Mouse (Mus musculus) ES-CJ7 (cell line): ENCODE measurements around the gene Rnf181.

Experiments used
- DNase-seq: peaks from one replicate; pipeline ENCODE4 v3.0.0; 2011; ENCODE audit warnings: low read depth, low spot score

Rnf181 gene

DNA sequence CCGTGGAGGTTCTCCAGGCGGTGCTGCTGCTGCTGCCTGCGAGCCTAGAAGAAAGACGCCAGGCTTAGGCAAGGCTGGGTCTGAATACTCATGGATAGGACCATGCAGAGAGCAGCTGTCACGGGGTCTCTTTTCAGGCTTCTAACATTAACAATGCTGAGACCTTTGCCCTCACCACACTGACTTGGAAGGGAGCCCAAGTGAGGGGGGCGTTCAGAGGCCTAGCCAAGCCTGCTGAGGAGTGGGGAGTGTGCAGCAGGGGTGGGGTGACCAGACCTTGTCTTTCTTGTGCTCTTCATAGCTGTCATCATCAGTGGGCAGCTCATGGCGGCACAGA is 6.2 kb downstream of the Rnf181 start:
- no peak for DNase-seq

DNA sequence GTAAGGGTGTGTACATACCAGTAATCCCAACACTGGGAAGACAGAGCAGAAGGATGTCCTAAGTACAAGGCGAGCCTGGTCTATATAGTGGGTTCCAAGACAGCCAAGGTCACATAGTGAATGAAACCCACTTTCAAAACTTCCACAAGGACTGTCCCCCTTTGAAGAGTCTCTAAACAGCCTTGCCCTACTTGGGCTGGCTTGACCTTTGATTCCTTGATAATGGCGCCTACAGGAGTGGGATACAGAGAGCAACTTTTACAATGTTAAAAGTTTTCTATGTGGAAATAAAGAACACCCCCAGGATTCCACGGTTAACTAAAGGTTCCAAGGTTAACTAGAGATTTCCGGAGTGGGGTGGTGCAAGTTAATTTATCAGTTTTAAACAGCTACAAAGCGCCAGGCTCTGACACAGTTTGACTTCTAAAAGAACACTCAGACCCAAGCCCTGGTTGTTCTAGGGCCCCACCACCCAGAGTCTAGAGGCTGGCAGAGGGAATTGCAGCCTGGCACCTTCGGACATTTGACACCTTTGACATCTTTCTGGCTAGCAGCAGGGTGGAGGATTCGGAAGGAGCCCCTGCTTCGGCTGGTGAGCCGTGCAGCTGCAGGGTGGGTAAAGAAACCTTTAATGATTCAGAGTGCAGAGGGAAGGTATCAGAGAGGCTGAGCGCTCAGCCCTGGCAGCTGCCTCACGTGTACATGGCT is 6.7 kb downstream of the Rnf181 start:
- DNase-seq: peak; percentile 46

DNA sequence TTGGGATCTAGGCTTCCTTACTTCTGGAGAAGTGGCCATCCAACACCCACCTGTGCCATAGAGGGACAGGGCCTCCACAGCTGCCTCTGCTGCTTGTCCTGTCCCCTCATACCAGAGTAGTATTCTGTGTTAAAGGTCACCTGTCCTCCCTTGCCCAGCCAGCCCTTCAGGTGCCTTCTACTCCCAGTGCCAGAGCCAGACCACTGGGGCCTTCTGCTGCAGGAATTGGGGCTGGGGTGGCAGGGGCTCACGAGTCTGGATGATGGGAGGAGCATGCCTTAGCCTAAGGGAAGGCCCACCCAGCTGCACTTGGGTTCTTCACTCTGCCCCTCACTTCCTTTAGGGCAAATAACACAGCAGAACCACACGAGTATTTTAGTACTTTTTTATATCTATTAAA is 7.4 kb downstream of the Rnf181 start:
- DNase-seq: no peak

DNA sequence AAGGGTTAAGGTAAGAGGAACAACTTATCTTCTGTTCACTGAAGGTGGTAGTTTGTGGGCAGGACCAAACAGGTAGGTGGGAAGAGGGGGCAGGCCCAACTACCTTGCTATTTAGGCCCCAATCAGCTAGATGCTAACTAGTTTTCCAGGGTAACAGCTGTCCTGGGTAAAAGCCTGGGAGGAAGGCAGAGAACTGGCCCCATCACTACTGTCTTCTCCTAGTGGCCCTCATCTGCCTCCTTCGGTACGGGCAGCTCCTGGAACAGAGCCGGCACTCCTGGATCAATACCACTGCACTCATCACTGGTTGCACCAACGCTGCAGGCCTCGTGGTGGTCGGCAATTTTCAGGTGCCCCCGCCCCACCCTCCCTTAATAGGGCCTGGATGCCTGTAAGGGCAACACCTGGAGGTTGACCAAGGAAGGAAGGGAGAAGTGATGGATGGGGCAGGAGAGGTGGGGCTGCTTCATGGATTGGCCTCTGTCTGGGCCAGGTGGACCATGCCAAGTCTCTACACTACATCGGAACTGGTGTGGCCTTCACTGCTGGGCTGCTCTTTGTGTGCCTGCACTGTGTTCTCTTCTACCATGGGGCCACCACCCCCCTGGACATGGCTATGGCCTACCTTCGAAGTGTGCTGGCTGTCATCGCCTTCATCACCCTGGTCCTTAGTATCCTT is 8.5 kb downstream of the Rnf181 start:
- no peak for DNase-seq

DNA sequence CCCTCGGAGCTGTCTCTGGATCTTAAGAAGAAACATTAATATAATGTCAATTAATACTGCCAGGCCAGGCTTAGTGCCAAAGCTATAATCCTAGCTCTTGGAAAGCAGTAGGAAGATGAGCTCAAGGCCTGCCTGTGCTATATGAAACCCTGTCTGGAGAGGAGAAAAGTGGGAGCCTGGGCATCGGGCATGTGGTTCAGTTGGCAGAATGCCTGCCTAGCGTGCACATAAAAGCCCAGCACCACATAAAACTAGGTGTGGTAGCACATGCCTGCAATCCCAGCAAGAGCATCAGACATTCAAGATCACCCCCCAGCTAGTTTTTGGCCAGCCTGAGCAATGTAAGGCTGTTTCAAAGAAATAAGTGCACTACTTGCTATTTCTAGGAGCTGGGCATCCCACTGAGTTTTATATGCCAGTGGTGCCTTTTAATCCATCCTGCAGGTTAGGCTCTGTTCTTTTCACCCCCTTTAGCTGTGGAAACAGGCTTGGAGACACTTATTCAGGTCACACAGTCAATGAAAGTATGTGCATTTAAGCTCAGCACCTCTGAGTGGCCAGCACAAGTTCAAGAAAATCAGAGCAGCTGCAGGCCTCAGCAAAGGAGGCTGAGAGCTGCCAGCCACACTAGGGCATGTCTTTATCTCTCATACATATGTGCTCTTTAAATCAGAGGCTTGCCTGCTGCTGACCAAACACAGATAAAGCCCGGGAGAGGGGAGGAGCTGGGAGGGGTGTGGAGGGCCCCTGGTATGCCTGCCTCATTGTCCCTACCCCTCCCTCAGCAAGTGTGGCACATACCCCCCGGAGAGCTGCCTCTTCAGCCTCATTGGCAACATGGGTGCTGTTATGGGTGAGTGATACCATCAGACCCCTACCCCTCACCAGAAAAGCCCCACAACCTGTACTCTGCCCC is 9.3 kb downstream of the Rnf181 start:
- DNase-seq: no peak

DNA sequence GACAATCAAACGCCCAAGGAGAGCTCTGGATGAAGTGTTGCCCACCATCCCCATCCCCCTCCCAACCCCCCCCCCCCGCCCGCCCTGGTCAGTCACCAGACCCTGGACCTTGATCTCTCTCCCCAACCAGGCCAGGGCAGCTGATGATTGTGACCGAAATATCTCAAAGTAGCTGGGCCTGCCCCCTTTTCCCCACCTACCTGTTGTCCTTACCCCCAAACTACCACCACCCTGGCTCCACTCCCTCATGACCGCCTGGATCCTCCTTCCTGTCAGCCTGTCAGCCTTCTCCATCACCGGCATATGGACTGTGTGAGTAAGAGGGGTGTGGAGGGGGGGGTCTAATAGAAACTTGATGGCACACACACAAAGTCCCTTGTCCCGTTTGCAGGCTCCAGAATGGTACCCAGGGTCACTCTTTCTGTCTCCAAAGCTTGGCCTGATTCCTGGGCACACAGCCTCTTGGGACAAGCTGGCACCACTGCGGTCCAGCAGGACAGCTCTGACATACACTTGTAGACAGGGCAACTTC is 10.7 kb downstream of the Rnf181 start:
- DNase-seq: no peak

DNA sequence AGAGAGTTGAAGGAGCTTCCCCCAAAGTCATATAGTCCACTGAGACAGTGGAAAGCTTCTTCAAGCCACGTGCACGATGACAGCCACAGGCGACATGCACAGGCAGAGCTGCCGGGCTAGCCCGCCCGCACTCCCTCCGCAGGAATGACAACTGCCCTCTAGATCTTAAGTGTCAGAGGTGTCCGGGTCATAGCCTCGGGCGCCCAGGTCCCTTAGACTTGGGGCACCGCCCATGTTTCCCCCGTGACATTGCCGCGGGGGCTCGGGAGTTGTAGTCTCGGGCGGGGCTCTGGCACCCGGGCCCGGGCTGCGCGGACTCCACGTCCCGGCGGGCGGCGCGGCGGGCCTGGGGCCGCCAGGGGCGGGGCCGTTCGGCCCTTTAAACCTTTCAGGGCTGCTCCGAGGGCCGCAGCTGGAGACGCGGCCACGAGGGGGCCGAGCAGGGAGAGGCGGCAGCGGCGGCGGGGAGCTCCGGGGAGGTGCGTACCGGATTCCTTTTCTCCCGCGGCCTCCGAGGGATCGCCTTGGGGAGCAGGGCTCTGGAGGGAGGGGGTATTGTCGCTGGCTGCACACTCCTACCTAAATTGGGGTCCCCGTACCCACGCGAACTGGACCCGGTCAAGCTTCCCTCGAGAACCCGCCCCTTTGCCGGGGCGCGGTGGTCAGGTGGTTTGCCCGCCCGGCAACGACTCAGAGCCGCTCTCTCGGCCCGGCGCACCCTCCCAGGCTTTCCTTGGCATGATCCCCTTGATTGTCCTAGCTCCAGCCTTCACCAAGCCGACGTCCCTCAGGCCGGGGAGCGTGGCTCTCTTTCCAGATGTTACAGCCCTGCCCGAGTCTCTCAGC is 11.5 kb downstream of the Rnf181 start, which contains the start of gene Tmem150a:
Tmem150a (plus strand) TSS at position 382 of the 846 bp plus-strand sequence.
- DNase-seq: peak; percentile 94

DNA sequence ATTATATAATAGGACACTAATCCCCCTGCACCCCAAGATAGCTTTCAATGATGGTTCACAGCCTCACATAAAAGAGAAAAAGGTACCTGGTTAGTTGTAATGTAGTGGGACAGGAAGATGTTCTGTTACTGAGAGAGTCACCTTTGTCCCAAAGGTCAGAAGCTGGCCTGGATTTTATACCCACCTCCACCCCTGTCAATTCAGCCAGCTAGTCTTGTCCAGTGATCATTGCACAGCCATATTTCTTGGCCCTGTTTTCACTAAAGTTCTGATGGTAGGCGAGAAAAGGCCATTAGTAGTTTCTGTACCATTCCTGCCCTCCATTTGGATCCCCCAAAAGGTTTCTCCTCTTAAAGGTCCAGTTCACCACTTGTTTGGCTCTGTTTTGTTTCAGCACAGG is 12.7 kb downstream of the Rnf181 start:
- DNase-seq: no peak

DNA sequence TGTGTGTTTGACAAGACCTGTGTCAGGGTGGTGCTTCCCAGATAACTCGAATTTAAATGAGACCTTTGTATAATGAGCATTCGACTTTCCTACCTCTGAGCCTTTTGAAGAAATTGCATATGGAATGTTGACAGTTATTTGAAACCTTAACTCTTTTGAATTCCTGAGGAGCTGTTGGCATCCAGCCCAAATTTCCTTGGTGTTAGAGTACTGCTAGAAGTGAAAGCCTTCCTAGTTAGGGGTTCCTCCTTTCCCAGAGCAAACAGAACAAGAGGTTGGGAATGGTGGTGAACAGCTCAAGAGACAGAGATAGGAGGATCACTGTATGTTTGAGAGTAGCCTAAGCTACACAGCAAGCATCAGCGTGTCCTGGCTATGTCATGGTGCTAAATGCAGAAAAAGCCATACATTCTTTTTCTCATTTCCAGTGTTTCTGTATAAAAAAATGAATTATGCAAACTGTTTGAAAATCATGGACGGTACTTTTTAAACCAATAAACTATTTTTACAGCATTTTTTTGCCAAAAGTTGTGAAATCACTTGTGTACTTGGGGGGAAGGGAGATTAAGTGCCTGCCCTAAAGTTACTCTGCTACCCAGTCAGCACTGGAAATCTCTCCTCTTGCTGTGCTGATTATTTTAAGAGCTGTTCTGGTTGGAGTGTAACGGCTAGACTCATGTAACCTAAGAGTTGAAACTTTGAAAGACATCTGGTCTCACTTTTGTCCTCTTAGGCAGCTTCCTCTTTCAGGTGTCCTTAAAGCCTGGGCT is 13.9 kb downstream of the Rnf181 start:
- DNase-seq: no peak

DNA sequence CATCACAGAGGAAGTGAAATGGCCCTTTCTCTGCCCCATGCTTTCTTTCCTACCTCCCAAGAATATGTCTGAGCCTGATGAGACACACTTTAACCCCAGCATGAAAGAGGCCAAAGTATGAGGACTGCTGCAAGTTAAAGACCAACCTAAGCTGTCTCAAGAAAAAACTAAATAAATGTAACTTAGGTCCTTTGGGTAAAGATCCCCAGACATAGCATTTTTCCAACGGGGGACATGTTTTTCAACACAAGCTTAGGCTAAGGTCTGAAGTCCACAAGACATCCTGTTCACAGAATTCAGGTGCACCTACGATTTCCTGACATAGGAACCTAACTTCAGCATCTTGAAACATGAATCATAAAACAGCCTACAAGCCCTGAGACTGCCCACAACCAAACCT is 16.5 kb downstream of the Rnf181 start:
- no peak for DNase-seq

DNA sequence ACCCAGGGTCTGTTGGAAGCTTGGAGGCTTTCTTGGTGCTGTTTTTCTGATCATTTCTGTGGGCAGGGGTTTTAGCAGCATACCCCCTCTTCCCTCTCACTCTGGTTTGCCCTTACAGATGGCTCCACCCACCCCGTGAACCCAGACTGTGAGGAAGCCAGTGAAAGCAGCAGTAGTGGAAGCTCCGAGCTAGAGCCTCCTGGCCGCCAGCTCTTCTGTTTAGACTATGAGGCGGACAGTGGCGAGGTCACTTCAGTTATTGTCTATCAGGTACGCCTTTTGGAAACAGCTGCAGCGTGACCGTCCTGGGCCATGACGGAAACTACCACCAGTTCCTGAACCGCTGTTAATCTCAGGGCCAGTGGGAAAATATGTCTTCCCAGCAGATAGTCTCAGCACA is 18.3 kb downstream of the Rnf181 start:
- DNase-seq: no peak

DNA sequence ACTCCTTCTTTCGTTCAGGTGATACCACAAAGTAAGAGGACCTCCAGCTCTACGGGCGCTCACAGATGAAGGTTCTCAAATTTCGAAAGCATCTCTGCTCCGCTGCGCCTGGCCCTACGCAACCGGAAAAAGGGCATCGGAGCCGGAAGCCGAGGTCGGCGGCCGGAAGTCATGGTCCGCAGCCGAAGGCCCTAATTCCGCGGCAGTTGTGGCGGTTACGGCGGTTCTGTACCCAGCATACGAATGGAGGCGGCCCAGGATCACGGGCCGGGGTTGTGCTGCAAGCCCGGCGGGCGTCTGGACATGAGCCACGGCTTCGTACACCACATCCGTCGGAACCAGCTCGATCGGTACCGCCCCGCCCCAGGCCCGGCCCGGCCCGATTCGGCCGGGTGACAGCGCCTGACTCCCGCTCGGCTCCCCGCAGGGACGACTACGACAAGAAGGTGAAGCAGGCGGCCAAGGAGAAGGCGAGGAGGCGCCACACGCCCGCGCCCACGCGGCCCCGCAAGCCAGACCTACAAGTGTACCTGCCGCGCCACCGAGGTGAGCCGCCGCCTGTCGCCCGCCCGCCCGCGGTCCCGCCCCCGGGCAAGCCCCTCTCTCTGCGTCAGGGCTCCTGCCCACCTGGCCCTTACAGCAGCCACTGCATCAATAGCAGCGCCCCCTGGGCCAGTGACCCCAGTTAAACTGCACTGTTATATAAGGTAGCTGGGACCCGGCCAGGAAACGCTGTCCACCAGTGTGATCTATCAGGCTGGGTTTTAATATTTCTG is 19.4 kb downstream of the Rnf181 start, which contains the start of gene 0610030E20Rik:
0610030E20Rik (plus strand) TSS at position 152 of the 776 bp plus-strand sequence.
- DNase-seq: peak; percentile 68

DNA sequence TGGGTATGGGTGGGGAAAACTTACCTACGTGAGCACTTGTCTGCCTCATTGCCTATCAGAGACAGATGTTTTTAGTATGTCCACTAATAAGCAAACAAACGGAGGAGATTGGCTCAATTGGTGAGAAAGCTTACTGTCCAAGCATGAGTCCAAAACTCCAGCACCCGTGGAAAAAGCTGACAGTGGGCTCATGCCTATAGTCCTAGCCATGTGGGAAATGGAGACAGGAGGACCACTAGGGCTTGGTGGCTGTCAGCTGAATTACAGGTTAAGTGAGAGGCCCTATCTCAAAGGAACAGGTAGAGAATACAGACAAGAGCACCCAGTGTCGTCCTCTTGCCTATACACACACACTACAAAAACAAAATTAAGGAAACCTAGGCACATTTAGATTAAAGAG is 20.5 kb downstream of the Rnf181 start:
- DNase-seq: no peak

DNA sequence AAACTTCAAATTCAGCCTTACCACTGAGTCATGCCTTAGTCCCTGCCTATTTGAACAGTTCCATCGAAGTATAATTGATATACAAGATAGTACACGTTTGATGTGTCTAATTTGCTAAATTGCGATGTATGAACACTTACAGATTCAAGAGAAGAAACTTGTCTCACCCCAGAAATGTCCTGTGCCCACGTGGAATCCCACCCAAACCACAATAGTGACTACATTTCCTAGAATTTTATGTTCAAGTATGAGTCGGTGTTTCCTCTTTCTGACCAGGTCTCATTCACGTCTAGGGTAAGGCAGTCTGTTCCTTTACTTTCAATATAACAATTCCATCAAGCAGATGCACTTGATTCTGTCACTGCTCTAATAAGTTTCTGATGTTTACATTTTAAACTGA is 21.1 kb downstream of the Rnf181 start:
- no peak for DNase-seq

DNA sequence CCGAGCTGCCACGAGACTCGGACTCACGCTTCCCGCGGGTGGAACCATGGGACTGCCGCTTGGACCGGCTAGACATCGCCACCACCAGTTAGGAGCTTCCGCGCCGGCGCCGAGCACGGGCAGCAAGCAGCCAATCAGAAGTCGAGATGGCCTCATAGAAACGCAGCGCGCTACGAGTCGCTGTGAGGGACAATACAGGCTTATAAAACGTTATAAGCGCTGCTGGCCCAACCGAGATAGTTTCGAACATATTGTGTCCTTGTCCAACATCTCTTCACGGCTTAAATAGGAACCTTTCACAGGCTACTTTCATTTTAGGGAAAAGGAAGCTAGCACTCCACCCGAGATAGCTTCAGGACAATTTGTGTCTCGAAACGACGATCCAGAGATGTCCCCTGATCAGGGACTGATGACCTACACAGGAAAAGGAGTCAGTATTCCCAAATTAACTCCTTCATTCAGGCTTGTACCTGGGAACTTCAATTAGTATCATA is 21.6 kb downstream of the Rnf181 start, which contains the start of gene Usp39:
Usp39 (minus strand) TSS at position 111 of the 494 bp plus-strand sequence.
- peak; percentile 97 for DNase-seq

DNA sequence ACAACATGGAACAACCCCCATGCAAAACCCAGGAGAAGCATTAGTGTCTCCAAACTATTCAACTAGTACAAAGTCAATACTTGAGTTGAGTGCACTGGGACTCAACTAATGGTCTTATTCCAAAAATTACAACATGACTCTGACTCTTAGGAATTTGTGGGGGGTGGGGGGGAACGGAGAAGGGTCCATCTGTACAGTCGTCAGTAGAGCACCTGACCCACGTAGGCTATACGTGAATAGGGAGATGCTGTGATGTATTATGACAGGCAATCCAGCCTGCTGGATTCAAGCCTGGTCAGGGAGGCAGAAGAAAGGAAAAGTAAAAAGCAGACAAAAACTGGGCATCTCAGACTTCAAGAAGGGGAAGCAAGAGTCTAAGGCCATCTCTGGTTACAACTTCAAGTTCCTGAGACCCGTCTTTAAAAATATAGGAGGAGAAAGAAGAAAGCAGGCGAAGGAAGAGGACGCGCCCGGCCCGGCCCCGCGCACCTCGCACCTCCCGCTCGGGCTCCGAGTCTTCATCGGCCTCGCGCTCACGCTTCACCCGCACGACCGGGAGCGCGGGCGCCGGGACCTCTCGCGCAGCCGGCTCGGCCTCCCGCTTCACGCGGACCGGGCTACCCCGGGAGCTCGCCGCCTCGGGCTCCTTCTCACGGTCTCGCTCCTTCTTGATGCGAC is 22.2 kb downstream of the Rnf181 start:
- DNase-seq: no peak

DNA sequence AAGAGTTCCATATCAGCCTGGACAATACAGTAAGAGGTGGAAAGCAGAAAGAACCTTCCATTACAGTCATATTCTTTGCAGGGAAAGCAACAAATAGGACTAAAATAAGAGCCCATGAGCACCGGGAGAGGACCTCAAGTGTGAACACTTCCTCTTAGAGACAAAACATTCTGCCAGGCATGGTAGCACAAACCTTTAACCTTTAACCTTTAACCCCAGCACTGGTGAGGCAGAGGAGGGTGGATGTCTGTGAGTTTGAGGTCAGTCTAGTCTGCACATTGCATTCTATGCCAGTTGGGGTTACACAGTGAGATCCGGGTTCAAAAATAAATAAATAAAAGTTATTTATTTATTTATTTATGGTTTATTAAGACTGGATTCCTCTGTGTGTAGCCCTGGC is 26.3 kb downstream of the Rnf181 start:
- DNase-seq: no peak

DNA sequence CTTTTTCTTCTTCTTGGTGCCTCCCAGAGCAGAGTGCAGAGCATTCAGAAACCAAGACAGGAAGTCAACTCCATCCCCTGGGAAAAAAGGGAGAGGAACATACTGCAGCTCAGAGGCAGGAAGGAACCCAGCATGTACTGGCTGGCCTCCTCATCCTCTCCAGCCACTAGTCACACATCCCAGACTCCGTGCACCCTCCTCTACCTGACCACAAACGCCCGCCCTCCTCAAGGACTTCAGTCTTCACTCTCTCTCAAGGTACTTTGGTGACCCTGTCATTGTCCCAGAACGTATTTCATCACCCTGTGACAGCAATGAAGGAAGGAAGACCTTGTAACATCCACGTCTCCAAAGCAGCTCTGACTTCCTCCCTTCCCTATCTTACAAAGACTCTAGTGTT is 33.6 kb downstream of the Rnf181 start:
- DNase-seq: no peak

DNA sequence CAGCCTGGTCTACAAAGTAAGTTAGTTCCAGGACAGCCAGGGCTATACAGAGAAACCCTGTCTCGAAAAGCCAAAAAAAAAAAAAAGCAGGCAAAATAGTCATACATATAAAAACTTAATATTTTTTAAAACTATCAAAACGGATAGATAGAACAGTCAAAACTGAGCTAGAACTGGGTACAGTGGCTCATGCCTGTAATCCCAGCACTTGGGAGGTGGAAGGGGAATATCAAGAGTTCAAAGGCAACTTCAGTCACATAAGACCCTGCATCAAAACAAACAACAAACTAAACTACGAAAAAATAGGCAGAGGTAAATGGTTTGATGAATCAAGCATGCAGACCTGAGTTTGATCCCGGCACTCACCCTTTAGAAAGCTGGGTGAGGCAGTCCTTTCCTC is 36.6 kb downstream of the Rnf181 start:
- no peak for DNase-seq
